Mouse (Mus musculus): ENCODE results near the gene Cenpo.

Cenpo gene

DNA sequence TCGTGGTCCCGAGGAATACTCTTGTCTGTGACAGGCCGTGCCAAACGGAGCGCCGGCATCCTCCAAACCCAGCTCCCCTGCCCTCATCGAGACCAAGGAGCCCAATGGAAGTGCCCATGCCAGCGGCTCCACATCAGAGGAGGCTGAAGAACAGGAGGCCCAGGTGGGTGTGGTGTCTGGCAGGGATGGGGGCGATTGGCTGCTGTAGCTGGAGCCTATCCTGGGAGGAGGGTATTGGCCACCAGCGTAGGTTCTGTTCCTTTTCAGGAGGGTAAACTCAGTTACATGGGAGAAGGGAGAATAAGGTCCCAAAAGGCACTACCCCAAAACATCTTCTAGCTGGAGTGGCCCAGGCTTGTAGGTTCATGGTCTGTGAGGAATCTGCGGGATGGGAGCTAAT lies 34.8 kb downstream of the Cenpo start:
- DNase-seq (ENCODE audit: low read depth, low spot score): no peak

- DNase-seq (ENCODE audit: low read depth, low spot score): no peak
Observed at GRCm38 (mm10) chr12:4198702-4199101, 35.4 kb downstream of the Cenpo start.

- no peak for DNase-seq (ENCODE audit: low read depth, low spot score)
Observed at GRCm38 (mm10) chr12:4194643-4195042, 39.5 kb downstream of the Cenpo start.

DNA sequence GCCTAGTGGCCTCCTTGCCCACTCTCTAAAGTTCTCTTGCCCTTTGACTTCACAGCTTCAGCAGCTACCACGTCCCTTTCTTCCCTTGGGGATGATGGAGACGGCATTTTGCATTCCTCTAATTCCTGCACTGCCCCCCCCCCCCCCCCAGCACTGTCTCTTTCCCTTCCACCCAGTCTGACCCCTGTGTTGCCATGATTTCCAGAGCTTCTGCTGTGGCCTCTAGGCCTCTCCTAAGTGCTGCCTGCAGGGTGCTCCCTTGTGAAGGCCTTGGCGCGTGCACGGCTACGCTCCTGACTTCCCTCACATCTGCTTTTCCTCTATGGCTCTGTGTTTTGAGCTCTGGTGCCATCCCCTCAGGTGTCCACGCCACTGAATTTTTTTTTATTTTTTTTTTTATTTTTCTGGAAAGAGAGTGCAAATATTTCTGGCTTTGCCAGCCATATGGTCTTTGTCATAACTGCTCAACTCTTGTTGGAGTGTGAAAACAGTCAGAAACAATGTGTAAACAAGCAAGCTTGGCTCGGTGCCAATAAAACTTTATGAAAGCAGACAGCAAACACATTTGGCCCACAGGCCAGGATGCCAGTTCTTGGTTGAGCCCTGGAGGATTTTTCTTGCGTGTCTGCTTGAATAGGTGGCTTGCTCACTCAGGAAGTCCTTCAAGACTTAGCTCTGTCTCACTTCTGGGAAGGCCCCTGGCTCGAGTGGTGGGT lies 40.9 kb downstream of the Cenpo start:
- no peak for DNase-seq (ENCODE audit: low read depth, low spot score)

DNA sequence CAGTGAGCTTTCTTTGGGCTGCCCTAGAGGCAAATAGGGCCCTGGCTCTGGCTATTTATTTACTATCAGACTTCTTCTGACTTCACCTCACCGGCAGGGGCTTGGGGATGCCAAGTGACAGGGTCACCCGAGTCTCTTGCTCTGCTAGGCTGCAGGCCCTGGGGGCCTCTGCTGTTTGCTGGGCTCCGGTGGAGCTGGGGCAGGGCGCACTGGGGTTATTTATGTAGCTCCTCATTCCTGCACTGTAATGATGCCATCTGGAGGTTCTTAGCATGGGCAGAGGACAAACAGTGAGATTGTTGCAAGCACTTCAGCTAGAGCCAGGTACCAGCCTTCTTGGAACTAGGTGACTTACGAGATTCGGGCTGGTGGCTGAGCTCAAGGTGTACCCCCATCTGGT lies 41.6 kb downstream of the Cenpo start:
- DNase-seq (ENCODE audit: low read depth, low spot score): no peak

GRCm38 (mm10) chr12:4189060-4189447 lies 45.0 kb downstream of the Cenpo start:
- no peak for DNase-seq (ENCODE audit: low read depth, low spot score)

DNA sequence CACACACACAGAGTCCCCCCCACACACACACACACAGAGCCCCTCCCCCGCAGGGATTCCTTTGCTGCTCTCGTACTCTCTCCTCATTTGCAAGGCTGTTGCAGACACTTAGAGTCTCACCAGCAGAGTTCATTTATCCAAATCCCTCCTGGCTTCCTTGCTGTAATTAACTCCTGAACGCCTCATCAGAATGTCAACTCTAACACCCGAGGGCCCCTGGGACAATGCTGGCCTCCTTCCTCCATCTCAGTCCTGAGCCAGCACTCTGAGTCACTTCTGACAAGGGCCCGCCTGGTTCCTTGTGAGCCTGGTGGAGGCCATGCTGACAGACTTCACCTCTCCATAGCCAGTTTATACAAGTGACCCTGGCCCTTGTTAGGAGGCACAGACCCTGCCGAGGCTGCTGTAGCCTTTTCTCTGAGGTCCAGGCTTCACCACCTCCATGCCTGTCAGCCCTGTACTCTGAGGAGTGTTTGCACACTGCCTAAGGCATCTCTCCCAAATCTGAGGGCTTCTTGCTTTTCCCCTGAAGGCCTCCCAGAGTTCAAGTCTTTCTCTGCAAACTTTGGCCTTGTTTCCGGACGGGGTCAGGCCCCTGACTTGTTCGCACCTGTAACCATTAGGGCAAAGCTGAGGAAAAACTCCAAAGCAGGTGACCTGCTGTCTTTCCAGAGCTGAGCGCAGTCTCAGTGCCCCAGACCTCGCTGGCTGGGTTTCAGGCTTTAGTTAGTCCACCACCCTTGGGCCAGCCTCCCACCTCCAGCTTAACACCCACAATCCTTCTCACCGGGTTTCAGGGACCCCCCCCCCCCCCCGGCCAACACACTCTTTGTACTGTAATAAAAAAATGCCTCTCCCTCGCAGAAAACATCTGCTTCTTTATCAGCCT lies 45.7 kb downstream of the Cenpo start:
- DNase-seq (ENCODE audit: low read depth, low spot score): no peak

- DNase-seq (ENCODE audit: low read depth, low spot score): no peak
Observed at GRCm38 (mm10) chr12:4184648-4185047, 49.4 kb downstream of the Cenpo start.

- DNase-seq (ENCODE audit: low read depth, low spot score): no peak
Observed at GRCm38 (mm10) chr12:4180507-4180906, 53.6 kb downstream of the Cenpo start.

DNA sequence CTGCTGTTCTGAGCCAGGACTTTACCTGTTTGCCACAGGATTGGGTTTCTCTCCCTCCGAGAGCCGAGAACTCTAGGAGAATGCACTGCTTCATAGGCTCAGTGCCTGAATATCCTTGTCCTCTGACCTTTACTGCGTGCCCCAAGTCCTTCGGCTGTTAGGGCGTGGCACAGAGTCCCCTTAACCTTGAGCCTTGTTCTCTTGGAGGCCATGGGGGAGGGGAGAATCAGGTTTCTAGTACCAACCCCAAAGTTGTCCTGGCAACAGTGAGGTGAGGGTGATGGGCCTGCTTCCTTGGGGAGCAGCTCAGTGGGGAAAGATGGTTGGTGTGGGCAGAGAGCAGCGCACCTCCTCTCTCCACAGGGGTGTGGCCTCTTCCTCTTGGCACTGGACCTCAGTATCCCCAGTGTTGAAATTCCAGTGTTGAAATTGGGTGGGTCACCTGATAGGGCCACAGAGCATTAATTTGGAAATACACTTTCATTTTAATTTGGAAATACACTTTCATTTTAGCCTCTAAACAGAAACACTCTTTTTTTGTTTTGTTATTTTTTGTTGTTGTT lies 54.3 kb downstream of the Cenpo start:
- no peak for DNase-seq (ENCODE audit: low read depth, low spot score)

GRCm38 (mm10) chr12:4178839-4179238 lies 55.3 kb downstream of the Cenpo start:
- DNase-seq (ENCODE audit: low read depth, low spot score): no peak

DNA sequence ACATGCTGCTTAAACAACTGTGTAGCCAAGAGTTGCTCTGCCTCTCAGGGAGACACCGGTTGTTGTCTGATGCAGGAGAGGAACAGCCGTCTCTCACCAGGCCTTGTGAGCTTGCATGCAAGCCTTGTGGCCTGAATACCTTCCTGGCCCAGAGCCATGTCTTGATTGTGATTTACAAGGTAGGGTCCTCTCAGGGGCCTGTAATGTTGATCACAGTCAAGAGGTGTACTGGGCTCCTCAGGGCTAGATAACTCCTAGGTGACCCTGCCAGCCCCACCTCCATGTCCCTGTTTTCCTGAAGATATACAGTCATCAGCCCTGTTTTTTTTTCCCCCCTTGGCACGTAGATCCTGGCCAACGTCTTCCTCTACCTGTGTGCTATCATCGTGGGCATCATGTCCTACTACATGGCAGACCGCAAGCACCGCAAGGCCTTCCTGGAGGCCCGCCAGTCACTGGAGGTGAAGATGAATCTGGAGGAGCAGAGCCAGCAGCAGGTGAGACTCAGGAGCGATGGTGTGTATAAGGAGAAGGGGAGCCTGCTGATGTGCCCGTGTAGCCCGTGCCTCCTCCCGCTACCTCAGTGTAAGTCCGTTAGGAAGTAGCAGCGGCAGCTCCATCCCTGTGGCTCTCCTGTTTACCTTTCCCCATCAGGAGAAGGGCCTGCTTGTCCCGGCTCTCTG lies 60.8 kb downstream of the Cenpo start:
- DNase-seq (ENCODE audit: low read depth, low spot score): no peak

DNA sequence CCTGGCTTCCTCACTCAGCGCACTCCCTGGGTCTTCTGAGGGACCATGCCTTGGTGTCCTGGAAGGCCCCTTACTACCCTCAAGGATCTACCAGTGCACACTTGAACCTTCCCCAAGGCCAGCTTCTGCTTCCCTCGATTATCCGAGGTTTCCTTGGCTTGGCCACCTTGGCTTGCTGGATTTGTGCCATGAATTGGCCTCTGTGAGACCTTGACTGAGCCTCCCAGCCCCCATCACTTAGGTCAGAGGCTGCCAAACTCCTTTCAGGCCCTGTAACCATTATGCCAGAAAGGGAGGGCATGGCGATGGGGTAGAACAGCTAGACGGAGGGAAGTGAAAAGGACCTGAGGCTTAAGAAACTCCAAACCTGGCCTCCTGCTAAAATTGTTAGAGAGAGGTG lies 64.5 kb downstream of the Cenpo start:
- DNase-seq (ENCODE audit: low read depth, low spot score): no peak

DNA sequence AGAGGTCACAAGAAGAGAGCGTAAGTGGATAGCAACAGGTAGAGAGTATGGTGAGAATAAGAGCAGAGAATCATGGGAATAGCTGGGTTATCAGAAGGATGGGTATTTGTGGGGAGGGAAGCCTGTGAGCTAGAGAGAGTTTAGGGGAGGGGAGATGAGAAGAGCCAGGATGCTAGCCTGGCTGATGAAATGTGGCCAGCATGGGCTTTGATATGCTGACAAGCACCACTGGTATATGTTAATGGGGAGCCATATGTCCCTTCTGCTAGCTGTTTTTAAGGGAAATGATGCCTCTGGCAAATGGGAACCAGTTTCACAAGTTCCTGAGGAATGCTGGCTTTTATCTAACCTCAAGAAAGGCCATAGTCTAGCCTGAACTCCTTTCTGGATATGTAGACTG lies 65.0 kb downstream of the Cenpo start:
- no peak for DNase-seq (ENCODE audit: low read depth, low spot score)

- no peak for DNase-seq (ENCODE audit: low read depth, low spot score)
Observed at GRCm38 (mm10) chr12:4166970-4167369, 67.1 kb downstream of the Cenpo start.

DNA sequence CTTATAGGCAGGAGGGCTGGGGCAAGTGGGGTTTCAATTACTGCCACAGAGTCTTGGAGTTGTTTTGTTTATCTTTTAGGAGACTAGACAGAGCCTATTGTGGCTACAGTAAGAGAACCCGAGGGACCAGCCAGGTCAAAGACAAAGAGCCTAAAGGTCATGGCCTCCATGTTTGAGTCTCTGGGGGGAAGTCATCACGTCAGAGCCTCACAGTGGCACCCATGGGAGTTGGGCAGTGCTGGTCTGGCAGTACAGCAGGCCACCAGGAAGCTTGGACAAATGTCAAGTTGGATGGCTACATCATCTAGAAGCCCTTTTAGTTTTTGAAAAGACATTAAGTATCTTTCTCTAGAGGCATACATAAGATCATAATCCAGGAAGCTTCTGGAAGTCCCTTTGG lies 71.2 kb downstream of the Cenpo start:
- DNase-seq (ENCODE audit: low read depth, low spot score): no peak

- DNase-seq (ENCODE audit: low read depth, low spot score): no peak
Observed at GRCm38 (mm10) chr12:4160322-4160721, 73.8 kb downstream of the Cenpo start.

GRCm38 (mm10) chr12:4158868-4159632 lies 75.0 kb downstream of the Cenpo start:
- DNase-seq (ENCODE audit: low read depth, low spot score): no peak

GRCm38 (mm10) chr12:4158179-4158578 lies 75.9 kb downstream of the Cenpo start:
- no peak for DNase-seq (ENCODE audit: low read depth, low spot score)

- DNase-seq (ENCODE audit: low read depth, low spot score): no peak
Observed at GRCm38 (mm10) chr12:4157466-4157865, 76.6 kb downstream of the Cenpo start.

DNA sequence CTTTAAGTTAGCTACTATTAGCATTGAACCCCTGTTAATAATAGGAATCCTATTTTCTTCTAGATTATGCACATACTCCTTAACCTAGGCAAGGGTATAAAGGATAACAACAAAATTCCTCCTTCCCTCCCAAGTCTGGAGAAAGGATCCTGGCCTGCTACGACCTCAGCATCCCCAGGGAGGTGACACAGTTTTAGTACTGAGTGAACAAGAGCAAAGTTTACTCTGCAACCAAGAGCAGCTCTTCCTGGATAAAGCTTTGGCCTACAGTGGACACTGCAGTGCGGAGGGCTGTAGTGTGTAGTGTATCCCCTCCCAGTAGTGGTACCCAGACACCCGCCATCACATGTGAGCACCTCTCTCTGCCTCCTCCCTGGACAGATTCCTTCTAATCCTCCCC lies 82.1 kb downstream of the Cenpo start:
- DNase-seq (ENCODE audit: low read depth, low spot score): no peak
